Mouse (Mus musculus) cerebellum, postnatal 10 days (tissue): ENCODE measurements at regions not wholly inside any gene's neighbourhood (a gene's known extent, or its start where the extent isn't known, plus 50 kb on each side); places are given as distances from the start of the nearest gene placed in this dataset.
"Not testable (repeated sequence)": the region's sequence is repeated elsewhere in the genome, so short reads cannot be mapped to it uniquely, and the experiment has no call there.

Experiments
- DNase-seq, 2 experiments: peaks; one replicate each; pipeline ENCODE4 v3.0.0; 2021; ENCODE audit warnings: mixed read lengths in 2 of 2

DNA sequence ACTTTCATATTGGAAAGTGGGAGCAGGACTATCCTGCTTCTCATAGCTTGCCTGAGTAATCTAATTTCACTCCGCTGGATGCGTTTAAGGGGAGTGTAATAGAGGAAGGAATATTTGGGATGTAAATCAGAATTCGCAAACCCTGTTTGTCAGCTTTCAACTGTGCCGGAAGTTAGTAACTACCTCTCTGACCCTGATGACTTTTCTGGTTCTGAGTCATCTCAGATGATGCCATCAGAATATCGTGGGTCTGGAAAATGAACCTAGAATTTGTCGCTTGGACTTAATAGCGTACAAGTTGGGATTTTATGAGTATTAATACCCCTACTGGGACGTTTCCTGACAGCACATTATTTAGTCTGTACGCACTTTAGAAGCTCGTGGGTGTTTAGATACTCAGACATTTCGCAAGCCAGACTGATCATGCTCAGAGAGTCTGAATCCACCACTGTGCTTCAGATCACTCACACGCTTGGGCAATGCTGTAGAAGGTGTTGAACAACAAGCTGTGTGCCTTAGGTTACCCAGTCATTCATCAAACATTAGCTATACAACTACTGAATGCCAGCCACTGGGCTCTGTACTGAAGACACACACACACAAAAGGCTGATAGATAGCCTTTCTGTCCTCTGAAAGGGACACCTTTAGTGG, 131.1 kb downstream of the Phlda1 start:
- no peak for DNase-seq

DNA sequence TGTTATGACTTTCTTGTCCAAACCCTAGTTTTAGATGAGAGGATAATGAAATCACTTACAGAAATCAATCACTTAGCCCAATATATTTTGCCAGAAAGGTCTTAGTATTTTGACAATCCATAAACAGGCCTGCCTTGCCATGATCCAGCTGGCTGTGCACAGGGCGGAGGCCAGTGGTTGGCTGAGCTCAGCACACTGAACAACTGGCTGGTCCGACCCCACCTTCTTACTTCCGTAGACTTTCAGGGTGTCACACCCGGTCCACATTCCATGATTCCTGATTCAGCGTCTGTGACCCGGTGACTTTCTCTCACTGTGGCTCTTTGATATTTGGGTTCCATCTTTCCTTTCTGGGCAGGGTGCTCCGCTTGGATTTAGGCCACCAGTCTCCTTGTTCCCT, 133.8 kb downstream of the Phlda1 start:
- no peak for DNase-seq

DNA sequence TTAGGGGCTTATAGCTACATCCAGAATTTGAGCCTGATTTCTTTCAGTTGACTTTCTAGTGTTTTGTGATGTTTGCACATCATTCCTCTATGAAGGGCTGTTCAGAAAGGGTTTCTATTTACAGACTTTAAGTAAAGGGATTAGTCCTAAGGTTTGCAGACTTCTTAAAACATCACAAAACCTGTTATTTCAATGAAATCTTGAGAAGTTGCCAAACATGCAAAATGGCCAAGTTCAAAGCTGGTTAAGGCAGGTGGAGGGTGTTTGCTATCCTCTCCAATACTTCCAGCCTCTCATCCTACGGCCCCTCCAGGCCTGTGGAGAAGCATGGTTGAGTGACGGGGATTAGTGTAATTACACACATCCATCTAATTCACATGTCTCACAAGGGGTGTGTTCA, 136.6 kb downstream of the Phlda1 start:
- no peak for DNase-seq

DNA sequence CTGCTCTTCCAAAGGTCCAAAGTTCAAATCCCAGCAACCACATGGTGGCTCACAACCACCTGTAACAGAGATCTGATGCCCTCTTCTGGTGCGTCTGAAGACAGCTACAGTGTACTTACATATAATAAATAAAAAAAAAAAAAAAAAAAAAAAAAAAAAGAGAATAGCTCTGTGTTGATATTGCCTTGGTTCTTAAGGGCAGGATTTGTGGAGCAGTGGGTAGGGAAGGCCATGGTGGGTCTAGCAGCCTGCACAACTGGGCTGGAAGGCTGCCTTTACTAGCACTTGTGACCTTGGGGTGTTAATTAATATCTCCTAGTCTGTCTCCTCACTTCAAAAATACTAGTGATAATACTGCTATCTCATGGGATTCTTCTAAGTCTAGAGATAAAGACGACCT, 147.7 kb downstream of the Phlda1 start:
- not testable (repeated sequence) for DNase-seq

DNA sequence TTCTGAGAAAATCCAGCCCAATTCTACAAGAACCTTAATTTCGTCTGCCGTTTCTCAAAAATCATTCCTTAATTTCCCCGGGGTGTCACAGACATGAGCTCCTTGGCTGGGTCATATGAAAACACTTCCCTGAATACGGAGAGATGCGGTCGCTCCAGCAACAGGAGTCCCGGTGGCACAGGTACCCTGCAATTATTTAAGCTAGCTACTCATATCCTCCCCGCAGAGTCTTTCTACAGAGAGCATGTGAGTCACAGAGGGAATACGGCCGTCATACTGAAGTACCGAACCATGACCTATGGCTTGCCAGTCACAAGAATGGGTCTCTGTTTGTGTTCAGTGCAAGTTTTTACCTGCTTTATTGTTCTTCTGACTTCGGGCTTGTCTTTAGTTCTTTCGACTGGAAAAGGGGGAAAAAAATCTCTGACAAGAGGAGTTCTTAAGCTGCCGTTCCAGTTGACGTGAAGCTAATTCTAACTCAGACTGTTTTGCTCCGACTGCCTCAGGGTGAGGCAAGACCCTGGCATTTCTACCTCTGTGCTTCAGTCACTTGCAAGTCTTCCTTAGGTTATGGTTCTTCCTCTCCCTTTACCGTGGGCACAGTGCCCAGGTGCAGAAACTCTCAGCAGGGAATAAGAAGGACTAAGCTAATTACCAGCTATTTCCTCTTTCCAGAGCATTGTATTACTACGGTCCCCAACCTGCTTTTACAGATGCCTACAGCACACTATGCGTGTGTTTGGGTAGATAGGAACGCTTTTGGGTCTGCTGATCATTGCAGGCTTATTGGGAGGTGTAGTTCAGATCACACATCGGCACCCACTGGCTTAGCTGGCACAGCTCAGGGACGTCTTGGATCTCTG, 148.5 kb downstream of the Phlda1 start:
- DNase-seq: peak in 1 of 2 experiments; percentile 35

DNA sequence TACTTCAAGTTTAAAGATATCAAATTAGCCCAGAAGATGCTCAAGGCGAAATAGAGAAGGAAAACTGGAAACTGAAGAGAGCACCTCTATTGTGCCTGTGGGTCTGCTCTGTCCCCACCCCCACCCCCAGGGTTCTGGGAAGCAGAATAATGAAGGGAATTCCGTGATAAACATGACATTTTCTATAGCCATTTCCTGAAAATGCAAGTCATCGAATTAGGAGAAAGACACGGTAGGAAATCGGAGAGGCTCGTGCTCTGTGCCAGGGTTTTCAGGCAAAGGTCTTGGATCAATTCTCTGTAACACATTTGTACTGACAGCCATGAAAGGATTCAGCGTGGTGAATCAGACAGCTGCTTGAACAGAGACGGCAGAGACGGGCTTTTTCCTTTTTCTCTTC, 152.7 kb downstream of the Phlda1 start:
- peak; percentile 48 to 52 for DNase-seq

DNA sequence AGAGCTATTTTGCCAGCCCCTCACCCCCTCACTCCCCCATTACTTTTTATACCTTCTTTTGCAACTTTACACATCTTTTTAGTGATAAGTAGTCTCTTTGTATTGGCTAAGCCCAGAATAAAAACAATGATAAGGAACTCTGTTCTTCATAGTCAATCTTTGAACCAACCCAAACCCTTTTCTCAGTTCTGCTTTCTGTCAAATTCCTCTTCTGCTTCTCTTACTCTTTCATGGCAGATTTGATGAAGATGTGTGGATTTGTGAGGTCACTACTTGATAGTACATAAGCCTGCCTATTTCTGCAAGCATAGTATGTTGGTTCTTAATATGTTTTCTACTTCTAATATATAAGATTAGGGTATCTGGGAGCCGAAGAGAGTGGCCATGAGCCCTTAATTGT, 156.6 kb downstream of the Phlda1 start:
- DNase-seq: no peak

DNA sequence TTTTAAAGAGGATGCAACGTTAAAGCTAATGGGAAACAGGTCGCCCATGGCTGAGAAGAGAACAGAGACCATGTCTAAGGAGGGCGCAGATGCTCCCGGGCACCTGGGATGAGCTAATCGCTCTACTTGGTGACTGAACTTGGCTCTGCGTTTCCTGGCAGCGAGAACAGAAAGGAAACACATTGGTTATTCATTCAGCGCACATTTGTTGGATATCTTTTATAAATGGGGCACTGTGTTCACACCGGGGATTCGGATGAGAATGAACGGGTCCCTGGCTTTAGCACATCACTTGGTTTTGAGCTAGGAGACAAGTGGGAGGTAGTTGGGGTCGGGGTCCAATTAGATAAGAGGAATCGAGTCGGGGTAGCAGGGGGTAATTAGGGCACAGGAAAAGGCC, 159.7 kb downstream of the Phlda1 start:
- DNase-seq: peak; percentile 67 to 70

DNA sequence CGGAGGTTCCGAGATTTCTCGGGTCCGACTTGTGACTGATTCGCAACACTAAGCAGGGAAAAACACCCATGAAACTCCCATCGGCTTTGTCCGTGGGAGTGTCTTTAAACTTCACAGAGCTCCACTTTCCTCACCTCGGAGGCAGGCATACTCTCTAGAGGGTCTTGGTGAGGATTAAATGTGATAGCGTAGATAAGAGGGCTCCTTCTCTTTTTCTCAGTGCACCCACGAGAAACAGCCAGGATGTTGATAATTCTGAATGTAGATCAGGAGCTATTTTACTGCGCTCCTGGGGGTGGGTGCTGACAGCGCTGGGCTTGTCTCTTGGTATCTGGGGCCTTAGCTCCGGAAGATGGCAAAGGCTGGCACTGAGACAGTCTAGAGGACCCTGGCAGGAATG, 160.9 kb downstream of the Phlda1 start:
- DNase-seq: no peak

DNA sequence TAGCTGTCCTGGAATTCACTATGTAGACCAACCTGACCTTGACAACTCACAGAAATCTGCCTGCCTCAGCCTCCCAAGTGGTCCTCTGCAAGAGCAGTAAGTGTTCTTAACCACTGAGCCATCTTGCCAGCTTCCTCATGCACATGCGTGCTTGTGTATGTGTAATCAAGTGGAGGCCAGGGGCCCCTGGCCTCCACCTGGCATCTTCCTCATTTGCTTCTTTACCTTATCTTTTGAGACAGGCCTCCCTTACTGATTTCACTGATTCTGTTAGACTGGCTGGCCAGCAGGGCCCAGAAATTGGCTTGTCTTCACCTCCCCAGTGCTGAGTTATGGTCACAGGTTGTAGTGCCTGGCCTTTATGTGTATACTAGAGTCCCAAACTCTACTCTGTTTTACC, 162.6 kb downstream of the Phlda1 start:
- DNase-seq: no peak

DNA sequence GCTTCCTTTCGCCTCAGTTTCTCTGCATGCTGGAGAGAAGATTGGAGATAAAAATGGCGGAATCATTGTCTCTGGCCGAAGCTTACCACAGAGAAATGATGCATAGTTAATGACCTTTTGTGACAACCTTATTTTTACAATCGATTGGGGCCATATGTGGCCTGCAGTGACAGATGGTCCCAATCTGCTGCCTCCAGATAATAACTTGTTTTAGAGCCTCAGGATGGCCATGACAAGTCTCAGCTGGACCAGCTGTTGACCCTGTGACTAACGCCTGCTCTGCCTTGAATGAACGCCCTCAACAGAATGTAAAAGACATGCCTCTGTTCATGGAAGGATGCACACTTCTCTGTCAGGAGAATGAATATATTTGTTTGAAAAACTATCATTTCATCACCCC, 163.6 kb downstream of the Phlda1 start:
- peak; percentile 18 to 31 for DNase-seq

DNA sequence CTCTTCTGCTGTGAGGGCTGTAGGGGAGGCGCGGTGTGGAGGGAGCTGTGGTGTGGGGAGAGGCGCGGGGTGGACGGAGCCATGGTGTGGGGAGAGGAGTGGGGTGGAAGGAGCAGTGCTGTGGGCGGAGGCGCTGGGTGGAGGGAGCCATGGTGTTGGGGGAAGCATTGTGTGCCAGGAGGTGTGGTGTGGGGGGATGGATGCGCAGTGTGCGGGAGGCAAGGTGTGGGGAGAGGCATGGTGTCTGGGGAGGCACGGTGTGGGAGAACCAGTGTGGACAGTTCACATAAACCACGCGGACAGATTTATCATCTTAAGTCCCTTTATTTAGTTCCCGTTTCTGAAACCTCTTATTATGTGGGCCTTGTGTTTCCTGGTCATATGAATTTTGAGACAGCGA, 164.6 kb downstream of the Phlda1 start:
- no peak for DNase-seq

DNA sequence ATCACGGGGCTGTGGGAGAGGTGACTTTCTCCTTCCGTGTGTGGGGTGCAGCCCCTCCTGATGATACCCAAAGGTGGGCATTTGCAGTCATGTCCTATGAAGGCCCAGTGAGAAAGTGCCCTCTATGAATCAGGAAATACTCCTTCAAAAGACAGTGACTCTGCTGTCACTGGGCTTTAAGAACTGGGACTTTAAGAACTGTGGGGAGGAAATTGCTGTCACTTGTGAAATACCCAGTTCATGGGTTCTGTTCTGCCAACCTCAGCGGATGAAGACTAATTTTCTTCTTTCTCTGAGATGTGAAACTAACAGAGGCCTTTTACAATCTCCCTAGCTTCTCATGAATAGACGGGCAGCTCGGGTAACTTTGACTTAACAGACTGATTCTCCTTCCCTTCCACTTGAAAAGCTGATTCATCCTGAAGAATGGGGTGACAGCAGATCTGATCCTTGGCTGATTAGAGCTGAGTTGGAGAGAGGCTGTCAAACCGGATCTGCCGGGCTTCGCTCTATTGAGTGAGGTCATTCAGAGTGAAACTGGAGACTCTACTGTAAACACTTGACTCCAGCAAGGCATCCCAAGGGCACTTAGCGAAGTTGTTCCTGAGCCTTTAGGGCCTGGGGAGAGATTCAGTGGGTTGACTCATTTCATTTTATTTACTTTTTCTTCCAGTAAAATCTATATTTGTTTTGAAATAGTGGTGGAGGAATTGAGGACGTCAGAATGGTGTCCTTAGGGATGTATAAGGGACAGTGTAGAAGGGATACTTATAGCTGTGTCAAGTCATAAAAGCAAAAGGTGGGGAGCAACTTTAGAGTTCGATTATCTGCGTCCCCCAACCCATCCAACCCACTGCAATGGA, 166.6 kb downstream of the Phlda1 start:
- DNase-seq: no peak

DNA sequence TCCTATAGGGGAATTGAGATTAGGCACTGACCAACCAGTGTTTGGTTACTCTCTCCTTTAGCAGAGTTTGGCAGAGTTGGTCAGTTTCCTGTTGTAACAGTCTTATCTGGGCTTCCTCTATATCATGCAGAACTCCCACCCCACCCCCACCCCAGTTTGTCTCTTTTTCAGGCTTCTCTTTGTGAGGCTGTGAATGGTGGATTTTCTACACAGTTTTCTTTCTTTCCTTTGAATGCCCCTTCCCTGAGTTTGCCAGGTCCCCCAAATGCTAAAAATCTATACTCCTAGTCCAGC, 167.2 kb downstream of the Phlda1 start:
- DNase-seq: no peak

DNA sequence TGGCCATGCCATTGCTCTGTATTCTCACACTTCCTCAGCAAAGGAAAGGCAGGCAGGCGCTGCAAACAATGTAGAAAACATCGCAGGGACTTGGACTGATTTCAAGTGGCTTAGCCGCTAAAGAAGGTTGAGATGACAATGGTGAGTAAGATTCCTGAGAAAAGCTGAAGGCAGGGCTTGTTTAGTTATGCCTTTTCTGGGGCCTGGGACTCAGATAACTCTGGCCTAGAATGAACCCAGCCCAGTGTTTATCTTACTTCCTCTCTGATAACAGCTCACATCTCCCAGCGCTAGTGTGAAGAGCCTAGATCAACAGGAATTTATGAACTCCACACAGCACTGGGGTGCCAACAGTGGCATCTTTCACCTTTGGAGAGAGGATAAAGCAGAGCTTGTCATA, 170.2 kb downstream of the Phlda1 start:
- no peak for DNase-seq

DNA sequence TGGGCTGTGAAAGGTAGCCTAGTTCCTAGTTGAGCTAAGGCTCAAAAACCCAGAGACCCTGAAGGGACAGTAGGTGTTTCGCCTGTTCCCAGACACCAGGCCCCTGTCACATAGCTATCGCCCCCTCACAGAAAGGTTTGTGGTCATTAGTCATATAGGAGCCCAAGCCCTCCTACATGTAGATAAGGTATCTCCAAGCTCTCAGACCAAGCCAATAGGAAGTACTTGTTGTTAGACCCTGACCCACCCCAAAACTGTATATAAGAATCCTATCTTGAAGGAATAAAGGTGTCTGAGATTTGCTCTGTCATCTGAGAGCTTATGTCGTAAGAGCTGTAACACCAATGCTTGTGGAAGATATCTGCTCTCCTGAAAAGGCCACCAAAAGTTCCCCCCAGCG, 174.8 kb downstream of the Phlda1 start:
- no peak for DNase-seq

DNA sequence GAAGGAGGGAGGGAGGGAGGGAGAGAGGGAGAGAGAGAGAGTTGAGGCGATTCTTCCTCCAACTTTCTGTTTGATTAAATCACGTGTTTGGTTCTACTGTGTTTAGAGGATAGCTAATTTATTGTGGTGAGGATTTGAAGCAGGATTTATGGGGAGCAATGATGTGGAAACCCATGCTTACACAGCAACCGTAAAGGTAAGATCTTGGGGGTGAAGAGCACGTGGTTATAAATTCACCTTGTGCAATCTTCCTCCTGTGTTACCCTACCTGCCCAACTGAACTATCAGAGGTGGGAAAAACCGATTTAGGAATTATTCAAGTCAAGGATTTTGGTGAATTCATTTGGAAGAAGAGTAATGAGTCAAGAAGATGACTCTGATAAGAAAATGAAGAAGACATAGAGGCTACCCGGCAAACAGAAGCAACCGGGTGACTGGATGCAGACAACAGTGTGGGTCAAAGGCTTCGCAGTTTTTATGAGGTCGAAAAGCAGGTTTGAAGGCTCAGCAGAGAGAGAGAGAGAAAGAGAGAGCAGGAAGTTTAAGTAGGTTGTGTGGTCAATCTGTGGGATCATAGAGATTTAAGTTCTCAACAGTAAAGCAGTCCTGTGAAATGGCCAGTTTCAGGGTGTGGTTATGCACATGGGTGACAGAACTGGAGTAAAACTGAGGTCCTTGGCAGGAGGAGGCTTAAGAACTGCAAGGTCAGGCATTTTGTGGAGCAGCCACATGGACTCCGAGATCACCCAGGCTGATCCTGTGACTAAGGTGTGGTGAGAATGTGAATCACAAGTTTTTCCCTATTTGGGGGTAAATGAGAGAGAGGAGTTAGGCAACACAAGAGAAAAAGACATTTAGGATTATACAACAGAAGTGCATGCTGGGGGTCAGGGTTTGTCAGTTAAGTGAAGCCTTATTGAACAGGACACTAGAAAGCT, 178.6 kb downstream of the Phlda1 start:
- no peak for DNase-seq

DNA sequence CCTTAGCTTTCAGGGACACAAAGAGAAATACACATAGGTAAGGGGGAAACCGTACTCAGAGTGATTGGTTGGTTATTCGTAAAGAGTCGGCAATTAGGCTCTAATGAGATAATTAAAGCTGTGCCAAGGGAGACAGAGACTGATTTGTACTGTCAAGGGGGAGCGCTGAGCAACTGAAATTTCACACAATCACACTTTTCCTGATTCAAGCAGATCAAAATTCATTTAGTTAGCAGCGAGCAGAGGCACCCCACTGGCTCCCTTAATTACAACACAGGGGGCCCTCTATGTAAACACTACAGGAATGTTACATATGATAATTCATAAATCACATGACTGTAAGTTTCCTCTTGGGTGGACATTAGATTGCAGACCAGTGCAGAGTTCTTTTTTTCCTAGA, 180.5 kb downstream of the Phlda1 start:
- DNase-seq: no peak

DNA sequence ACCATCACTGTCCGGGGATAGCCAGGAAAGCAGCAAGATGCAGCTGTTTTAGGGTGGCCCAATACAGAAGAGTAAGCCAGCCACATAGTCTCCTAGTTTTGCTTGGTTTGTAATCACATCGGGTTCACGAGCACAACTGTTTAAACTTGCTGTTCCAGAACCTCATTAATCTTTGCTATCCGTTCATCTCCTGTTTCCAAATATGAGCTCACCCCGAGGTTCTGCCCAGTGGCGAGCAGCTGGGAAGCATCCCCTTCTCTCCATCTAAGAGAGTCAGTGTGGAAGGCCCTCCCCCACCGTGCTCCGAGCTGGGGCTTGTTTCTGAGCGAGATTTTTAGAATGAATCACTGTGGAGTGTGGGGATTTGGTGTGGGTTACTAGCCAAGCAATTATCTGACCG, 183.5 kb downstream of the Phlda1 start:
- DNase-seq: no peak

DNA sequence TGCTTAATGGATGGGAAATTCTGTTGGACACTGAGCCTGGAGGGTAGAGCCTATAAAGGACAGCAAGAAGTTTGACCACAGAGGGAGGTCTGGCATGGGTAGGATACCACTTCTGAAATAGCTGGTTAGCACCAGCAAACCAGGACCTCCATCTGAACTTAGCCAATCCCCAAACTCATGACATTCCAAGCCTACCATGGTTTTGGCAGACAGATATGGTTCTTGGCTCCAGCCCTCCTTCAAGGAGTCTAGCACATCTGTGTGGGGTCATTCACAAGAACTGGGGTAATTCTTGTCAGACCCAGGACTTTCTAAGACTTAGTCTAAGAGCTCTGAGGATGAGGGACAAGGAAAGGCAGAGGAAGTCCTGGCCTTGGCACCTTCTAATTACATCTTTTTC, 187.7 kb downstream of the Phlda1 start:
- DNase-seq: no peak

DNA sequence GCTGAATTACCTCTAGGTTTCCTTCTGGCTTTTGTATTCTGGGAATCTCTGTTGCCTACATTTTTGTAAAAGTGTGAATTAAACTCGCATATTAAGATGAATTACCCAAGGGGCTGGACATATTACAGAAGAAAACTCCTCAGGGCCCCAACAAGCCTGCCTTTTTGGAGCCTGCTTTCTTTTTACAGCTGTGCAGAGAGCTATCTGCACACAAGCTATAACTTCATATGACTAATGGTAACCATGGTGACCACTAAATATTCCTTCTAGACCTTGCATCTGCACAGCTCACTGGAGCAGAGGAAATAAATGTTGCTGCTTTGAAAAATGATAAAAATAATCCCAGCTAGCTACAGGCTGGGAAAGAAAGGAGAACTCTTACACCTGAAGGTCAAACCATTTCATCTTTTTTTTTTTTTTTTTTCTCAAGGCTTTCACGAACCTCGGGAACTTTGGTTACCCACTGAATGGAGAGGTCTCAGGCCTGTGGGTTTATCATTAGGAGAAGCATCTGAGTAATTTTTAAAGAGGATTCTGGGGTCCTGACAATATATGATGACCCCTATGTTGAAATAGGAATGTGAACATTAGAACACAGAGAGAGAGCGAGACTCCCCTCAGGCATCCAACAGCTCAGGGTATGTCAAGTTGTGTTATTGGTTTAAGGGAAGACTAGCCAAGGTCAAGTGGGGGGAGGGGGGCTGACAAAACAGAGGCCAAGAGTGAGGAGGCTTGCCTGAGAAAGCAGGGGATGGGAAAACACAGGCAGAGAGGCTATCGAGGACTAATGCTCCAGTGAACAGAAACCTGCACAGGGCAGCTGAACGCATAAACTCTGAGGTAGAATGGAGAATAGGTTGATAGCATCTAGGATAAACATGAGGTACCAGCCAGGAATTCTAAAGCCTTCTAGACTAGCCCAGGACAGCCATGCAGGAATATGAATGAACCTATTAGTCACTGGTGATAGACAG, 188.4 kb downstream of the Phlda1 start:
- peak in 1 of 2 experiments; percentile 26 for DNase-seq
